Mouse (Mus musculus) ES-E14 (cell line): Measurements from ENCODE around the gene Sox12. TPM values are rescaled to one million over a fixed set of nuclear protein-coding genes. Genes with fewer than 3 reads are reported as not detected.
"Not testable (repeated sequence)": the region's sequence is repeated elsewhere in the genome, so short reads cannot be mapped to it uniquely, and the experiment has no call there.

Experiments used
- DNase-seq: peaks from one replicate; pipeline ENCODE4 v3.0.0-alpha.2; 2013; ENCODE audit warnings: low read depth, low spot score
- H3K27ac ChIP-seq: 2 replicates; pipeline ENCODE4 v1.5.1; 2012; ENCODE audit warnings: low read depth, mild to moderate bottlenecking, low read length, moderate library complexity, mixed read lengths; ENCODE audit not compliant: poor library complexity, insufficient read depth, severe bottlenecking
- H3K36me3 ChIP-seq: 2 replicates; pipeline ENCODE4 v1.6.1; 2012; ENCODE audit warnings: mild to moderate bottlenecking, low read length, moderate library complexity, mixed read lengths; ENCODE audit not compliant: control insufficient read depth, poor library complexity, insufficient read depth, severe bottlenecking
- H3K4me1 ChIP-seq, 2 experiments: fragments of 150-350 bp in 1 of 2; sonication (generic) in 1 of 2; 2 replicates each; pipeline ENCODE4 v1.6.1; 2012; ENCODE audit warnings: low read length in 2 of 2, mild to moderate bottlenecking in 1 of 2, mixed read lengths in 1 of 2; ENCODE audit not compliant: control insufficient read depth in 2 of 2, insufficient read depth in 2 of 2, poor library complexity in 1 of 2
- H3K4me3 ChIP-seq, 2 experiments: fragments of 150-350 bp in 1 of 2; sonication (generic) in 1 of 2; 2 replicates each; pipeline ENCODE4 v1.5.1; 2012; ENCODE audit warnings: low read length in 2 of 2, low read depth in 1 of 2, mild to moderate bottlenecking in 1 of 2, mixed read lengths in 1 of 2; ENCODE audit not compliant: insufficient read depth in 1 of 2, poor library complexity in 1 of 2, severe bottlenecking in 1 of 2
- H3K9ac ChIP-seq: 2 replicates; pipeline ENCODE4 v1.6.1; 2012; ENCODE audit warnings: low read depth, mild to moderate bottlenecking, low read length, mixed read lengths; ENCODE audit not compliant: poor library complexity, insufficient read depth, severe bottlenecking
- H3K9me3 ChIP-seq: fragments of 150-350 bp; sonication (generic); 2 replicates; pipeline ENCODE4 v1.6.1; 2012; ENCODE audit warnings: low read depth, mild to moderate bottlenecking, low read length; ENCODE audit not compliant: control insufficient read depth, insufficient read depth
- CHD2 ChIP-seq: IDR thresholded peaks from 2 replicates; pipeline ENCODE4 v1.6.1; 2014; ENCODE audit warnings: mild to moderate bottlenecking, low read depth, low read length, inconsistent platforms
- HCFC1 ChIP-seq: IDR thresholded peaks from 2 replicates; pipeline ENCODE4 v1.6.1; 2012; ENCODE audit warnings: low read length, inconsistent platforms, borderline replicate concordance; ENCODE audit not compliant: insufficient read depth
- MAFK ChIP-seq: IDR thresholded peaks from 2 replicates; pipeline ENCODE4 v1.6.1; 2014; ENCODE audit warnings: mild to moderate bottlenecking, low read depth, low read length, inconsistent platforms; ENCODE audit not compliant: insufficient read depth
- ZC3H11A ChIP-seq: IDR thresholded peaks from 2 replicates; pipeline ENCODE4 v1.6.1; 2012; ENCODE audit warnings: low read depth, mild to moderate bottlenecking, inconsistent platforms, low read length, borderline replicate concordance
- ZNF384 ChIP-seq: IDR thresholded peaks from 2 replicates; pipeline ENCODE4 v1.6.1; 2012; ENCODE audit warnings: low read depth, low read length, inconsistent platforms
- in situ Hi-C, 2 experiments: fragments of 600-800 bp; cut with MboI; formaldehyde crosslinking; loops; one replicate each; pipeline ENCODE4 v1.15.1; 2025; ENCODE audit warnings: low sequenced_read_pairs in 2 of 2, inconsistent platforms in 1 of 2; ENCODE audit not compliant: unreplicated experiment in 2 of 2
- total RNA-seq: library from RNA; depleted of rRNA; stranded (reverse); fragments of 300-350 nt; gene quantifications from 2 replicates; pipeline ENCODE4 v1.2.3, GENCODE M21; 2012

Sox12 gene
- total RNA-seq, 1 experiment, result 7.4 TPM

- Histone ChIP-seq H3K36me3 (no peaks in the 10 kb centered on the region), H3K4me1 (no peaks in the 10 kb centered on the region), H3K9me3 (no peaks in the 10 kb centered on the region), H3K27ac (no peak overlapping the region), H3K4me3 (no peak overlapping the region), H3K9ac (no peak overlapping the region)
- DNase-seq, result no peak
- in situ Hi-C loops, result no loop called here
- no peak for TF ChIP-seq HCFC1
- TF ChIP-seq ZNF384, result no peak
- TF ChIP-seq CHD2, result no peak
- no peak for TF ChIP-seq ZC3H11A
- no peak for TF ChIP-seq MAFK
Measured at GRCm38 (mm10) chr2:152436405-152436901, 38.6 kb upstream of the Sox12 start.

- H3K27ac ChIP-seq, H3K9ac ChIP-seq, H3K9me3 ChIP-seq, DNase-seq, H3K36me3 ChIP-seq, H3K4me3 ChIP-seq, H3K4me1 ChIP-seq, in situ Hi-C loops: not testable (repeated sequence)
Measured at GRCm38 (mm10) chr2:152428481-152428880, 30.6 kb upstream of the Sox12 start.

GRCm38 (mm10) chr2:152427493-152427892 is 29.6 kb upstream of the Sox12 start:
- H3K4me1 ChIP-seq, result peaks cover 0 to 6% of the 10 kb centered on the region in 2 experiments; a peak in 1 of 4 replicates
- in situ Hi-C loops, result no loop called here
- no peak for DNase-seq
- no peak overlapping the region for H3K4me3 ChIP-seq
- no peaks in the 10 kb centered on the region for H3K9me3 ChIP-seq
- no peak overlapping the region for H3K27ac ChIP-seq
- no peak for TF ChIP-seq ZC3H11A
- TF ChIP-seq ZNF384, result no peak
- TF ChIP-seq MAFK, result no peak
- no peak for TF ChIP-seq CHD2
- TF ChIP-seq HCFC1, result no peak
- no peaks in the 10 kb centered on the region for H3K36me3 ChIP-seq
- H3K9ac ChIP-seq, result no peak overlapping the region

GRCm38 (mm10) chr2:152415786-152416185 is 17.9 kb upstream of the Sox12 start:
- no peak for DNase-seq
- in situ Hi-C loops, result no loop called here
- no peak overlapping the region for H3K4me3 ChIP-seq
- no peaks in the 10 kb centered on the region for H3K9me3 ChIP-seq
- H3K27ac ChIP-seq, result no peak overlapping the region
- TF ChIP-seq ZC3H11A, result no peak
- TF ChIP-seq MAFK, result no peak
- no peak for TF ChIP-seq CHD2
- H3K4me1 ChIP-seq, result peaks cover 1 to 4% of the 10 kb centered on the region in 2 experiments; a peak in 1 of 4 replicates
- H3K9ac ChIP-seq, result no peak overlapping the region
- peaks cover 3% of the 10 kb centered on the region; the same call in 1 of the 2 replicates for H3K36me3 ChIP-seq

GRCm38 (mm10) chr2:152415287-152415686 is 17.4 kb upstream of the Sox12 start, which contains the start of gene 6820408C15Rik:
Gene 6820408C15Rik, plus strand, starts transcription at chr2:152415587.
- peaks cover 3% of the 10 kb centered on the region; the same call in 1 of the 2 replicates for H3K36me3 ChIP-seq
- H3K9ac ChIP-seq, result peak within 1 kb of the TSS; percentile 96
- peaks cover 4 to 6% of the 10 kb centered on the region in 2 experiments; a peak in 1 of 4 replicates for H3K4me1 ChIP-seq
- H3K9me3 ChIP-seq, result no peaks in the 10 kb centered on the region
- TF ChIP-seq HCFC1, result no peak
- peak within 1 kb of the TSS; percentile 75 for H3K27ac ChIP-seq
- H3K4me3 ChIP-seq, result peak within 1 kb of the TSS; percentile 69 to 81
- in situ Hi-C loops, result no loop called here
- no peak for DNase-seq
